Mouse (Mus musculus): ENCODE data around the gene Prrx1. TPM values are rescaled to one million over a fixed set of nuclear protein-coding genes. Genes with fewer than 3 reads are reported as not detected.

The Prrx1 gene
- polyA plus RNA-seq, 1 experiment from 2014 or later: 14.9 TPM

- Histone ChIP-seq H3K36me3 (ENCODE audit: control insufficient read depth, insufficient read depth) (no peaks in the 10 kb centered on the region), H3K27me3 (replicated peaks; ENCODE audit: control insufficient read depth, insufficient read depth, low read length) (peaks cover 80% of the 10 kb centered on the region), H3K4me2 (replicated peaks; ENCODE audit: low read depth) (peak overlapping the region; percentile 80), H3K4me3 (ENCODE audit: low read depth, low read length) (peak overlapping the region; percentile 42), H3K9ac (ENCODE audit: low read depth, low read length) (no peak overlapping the region), H3K9me3 (ENCODE audit: control insufficient read depth) (no peaks in the 10 kb centered on the region), H3K27ac (ENCODE audit: low read depth, low read length) (no peak overlapping the region), H3K4me1 (replicated peaks; ENCODE audit: control insufficient read depth, insufficient read depth, low read length) (no peaks in the 10 kb centered on the region)
- TF ChIP-seq CTCF (IDR thresholded peaks at IDR 0.05; ENCODE audit: low read depth): no peak
- 1% methylated on average over 21 of the region's 21 CpGs for WGBS
- ATAC-seq: no peak
These were observed 613 bp upstream of the Prrx1 start for GRCm38 (mm10) chr1:163313921-163314725.

DNA sequence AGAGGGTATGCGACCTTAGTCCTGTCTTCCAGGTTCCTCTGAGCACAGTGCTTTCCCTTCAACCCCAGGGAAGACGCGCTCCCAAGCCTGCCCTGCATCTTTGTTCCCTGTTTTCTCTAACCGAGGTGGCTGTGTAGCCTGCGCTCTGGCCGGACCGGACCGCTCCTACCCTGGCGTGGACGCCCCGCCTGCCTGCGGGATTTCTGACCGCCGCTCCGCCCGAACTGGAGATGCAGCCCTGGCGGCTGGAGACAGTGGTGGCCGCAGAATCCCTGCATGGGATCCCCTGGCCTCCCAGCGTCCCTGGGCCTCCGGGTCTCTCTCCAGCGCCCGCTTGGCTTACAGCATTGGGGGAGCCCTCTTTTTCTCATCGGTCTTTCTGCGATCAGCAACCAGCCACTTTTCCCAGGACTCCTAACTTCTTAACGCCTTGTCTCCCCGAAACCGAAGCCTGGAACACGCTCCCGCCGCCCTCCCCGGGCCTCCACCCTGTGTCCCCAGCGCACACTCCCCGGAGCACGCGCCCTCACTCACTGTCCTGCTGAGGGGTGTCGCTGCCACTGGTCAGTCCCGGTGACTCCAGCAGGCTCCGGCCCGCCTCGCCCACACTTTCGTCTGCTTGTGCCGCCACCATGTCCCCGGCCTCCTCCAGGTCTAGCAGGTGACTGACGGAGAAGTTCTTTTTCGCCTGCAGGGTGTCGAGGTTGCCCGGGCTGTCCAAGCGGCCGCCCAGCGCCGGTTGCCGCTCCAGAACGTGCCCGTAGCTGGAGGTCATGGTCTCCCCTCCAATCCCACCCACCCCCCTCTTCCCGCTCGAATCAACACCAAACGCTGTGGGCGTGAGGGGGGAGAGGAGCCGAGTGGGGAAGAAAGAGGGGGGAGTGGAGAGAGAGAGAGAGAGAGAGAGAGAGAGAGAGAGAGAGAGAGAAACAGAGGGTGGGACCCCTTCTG is 1.4 kb downstream of the Prrx1 start:
- ATAC-seq: peak; percentile 49
- H3K4me2 ChIP-seq (replicated peaks; ENCODE audit: low read depth): peak overlapping the region; percentile 80
- no peaks in the 10 kb centered on the region for H3K9me3 ChIP-seq (ENCODE audit: control insufficient read depth)
- H3K27me3 ChIP-seq (replicated peaks; ENCODE audit: control insufficient read depth, insufficient read depth, low read length): peaks cover 93% of the 10 kb centered on the region
- no peak overlapping the region for H3K27ac ChIP-seq (ENCODE audit: low read depth, low read length)
- H3K4me3 ChIP-seq (ENCODE audit: low read depth, low read length): peak overlapping the region; percentile 42
- TF ChIP-seq CTCF (IDR thresholded peaks at IDR 0.05; ENCODE audit: low read depth): 0 out of 2 replicates have a peak, but pooled peaks have one; percentile 8
- H3K9ac ChIP-seq (ENCODE audit: low read depth, low read length): peak overlapping the region; percentile 23; the same call in 1 of the 2 replicates
- H3K4me1 ChIP-seq (replicated peaks; ENCODE audit: control insufficient read depth, insufficient read depth, low read length): no peaks in the 10 kb centered on the region
- under 1% methylated on average over 57 of the region's 59 CpGs for WGBS
- no peaks in the 10 kb centered on the region for H3K36me3 ChIP-seq (ENCODE audit: control insufficient read depth, insufficient read depth)

DNA sequence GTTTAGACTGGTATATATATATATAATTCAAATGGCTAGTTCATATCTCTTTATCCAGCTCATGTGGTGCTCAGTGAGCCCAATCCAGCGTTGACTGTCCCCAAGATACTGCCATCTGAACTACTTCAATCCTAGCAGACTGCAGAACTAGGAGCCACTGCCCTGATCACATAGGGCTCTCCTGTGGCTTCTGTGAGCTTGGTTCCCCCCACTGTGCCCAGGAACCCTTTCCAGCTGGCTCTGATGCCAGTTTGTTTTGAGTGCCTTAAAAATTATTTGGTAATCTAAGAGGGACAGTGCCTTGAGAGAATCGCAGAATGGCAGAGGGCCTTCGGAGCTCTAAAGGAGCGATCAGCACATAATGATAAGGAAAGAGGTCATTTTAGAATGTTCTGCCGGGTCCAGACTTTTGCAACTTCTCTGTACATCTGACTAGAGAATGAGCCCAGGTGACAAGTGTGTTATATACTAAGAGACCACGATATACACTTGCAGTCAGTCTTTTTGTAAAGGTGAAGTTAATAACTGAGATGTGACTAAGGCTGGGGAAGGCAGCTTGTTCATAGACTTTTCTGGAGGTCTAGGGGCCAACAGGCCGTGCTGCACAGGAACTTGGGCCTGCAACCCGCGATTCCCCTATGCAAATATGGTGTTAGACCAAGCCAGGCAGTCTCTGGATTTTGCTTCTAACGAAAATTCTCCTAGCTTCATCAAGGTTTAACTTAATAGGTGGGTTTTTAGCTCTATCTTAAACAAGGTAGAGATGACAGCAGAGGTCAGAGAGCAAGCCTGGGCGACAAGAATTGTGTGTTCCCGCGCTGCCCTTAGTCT is 2.3 kb downstream of the Prrx1 start:
- WGBS: 24% methylated on average over 13 of the region's 13 CpGs
- TF ChIP-seq CTCF (IDR thresholded peaks at IDR 0.05; ENCODE audit: low read depth): no peak
- H3K27me3 ChIP-seq (replicated peaks; ENCODE audit: control insufficient read depth, insufficient read depth, low read length): peaks cover 95% of the 10 kb centered on the region
- H3K9me3 ChIP-seq (ENCODE audit: control insufficient read depth): no peaks in the 10 kb centered on the region
- peak overlapping the region; percentile 42 for H3K4me3 ChIP-seq (ENCODE audit: low read depth, low read length)
- no peak overlapping the region for H3K27ac ChIP-seq (ENCODE audit: low read depth, low read length)
- peak overlapping the region; percentile 80 for H3K4me2 ChIP-seq (replicated peaks; ENCODE audit: low read depth)
- ATAC-seq: no peak
- no peaks in the 10 kb centered on the region for H3K36me3 ChIP-seq (ENCODE audit: control insufficient read depth, insufficient read depth)
- H3K9ac ChIP-seq (ENCODE audit: low read depth, low read length): peak overlapping the region; percentile 23; the same call in 1 of the 2 replicates
- H3K4me1 ChIP-seq (replicated peaks; ENCODE audit: control insufficient read depth, insufficient read depth, low read length): no peaks in the 10 kb centered on the region

DNA sequence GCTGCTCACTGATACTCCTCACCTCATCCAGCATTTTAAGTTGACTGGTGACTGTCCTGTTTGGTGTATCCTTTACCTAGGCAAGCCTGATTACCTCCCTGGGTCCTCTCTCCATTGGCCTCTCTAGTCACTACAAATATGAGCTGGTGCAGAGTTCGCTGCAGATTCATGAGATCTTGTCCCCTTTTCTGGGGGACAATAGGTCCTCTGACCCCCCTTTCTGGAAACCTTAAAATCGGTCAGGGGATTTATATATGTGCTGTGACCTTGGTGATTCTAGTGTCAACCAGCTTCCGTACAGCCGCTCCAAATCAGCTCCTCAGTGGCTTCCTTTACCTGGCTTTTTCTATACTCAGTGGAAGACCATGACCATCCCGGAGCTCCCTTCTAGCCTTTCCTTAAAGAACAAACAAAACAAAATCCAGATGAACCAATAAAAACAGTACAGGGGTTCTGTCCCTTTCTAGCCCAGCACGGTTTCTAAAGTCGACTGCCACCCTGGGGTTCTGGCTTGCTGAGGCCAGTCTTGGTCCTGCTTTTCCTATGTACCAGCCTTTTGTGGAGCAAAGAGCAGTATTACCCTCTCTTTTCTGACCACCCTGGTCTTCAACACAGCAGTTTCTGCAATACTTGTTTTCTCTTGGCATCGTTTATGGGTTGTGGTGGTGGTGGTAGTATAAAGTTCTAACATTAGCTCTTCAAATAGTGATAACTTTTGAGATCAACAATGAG is 3.3 kb downstream of the Prrx1 start:
- H3K36me3 ChIP-seq (ENCODE audit: control insufficient read depth, insufficient read depth): no peaks in the 10 kb centered on the region
- no peaks in the 10 kb centered on the region for H3K9me3 ChIP-seq (ENCODE audit: control insufficient read depth)
- H3K4me2 ChIP-seq (replicated peaks; ENCODE audit: low read depth): no peak overlapping the region
- no peak for TF ChIP-seq CTCF (IDR thresholded peaks at IDR 0.05; ENCODE audit: low read depth)
- H3K4me3 ChIP-seq (ENCODE audit: low read depth, low read length): no peak overlapping the region
- WGBS: 17% methylated on average over 8 of the region's 8 CpGs
- no peak overlapping the region for H3K9ac ChIP-seq (ENCODE audit: low read depth, low read length)
- no peaks in the 10 kb centered on the region for H3K4me1 ChIP-seq (replicated peaks; ENCODE audit: control insufficient read depth, insufficient read depth, low read length)
- peaks cover 87% of the 10 kb centered on the region for H3K27me3 ChIP-seq (replicated peaks; ENCODE audit: control insufficient read depth, insufficient read depth, low read length)
- ATAC-seq: no peak
- H3K27ac ChIP-seq (ENCODE audit: low read depth, low read length): no peak overlapping the region

- no peak overlapping the region for H3K9ac ChIP-seq (ENCODE audit: low read depth, low read length)
- ATAC-seq: no peak
- no peak for TF ChIP-seq CTCF (IDR thresholded peaks at IDR 0.05; ENCODE audit: low read depth)
- no peak overlapping the region for H3K4me2 ChIP-seq (replicated peaks; ENCODE audit: low read depth)
- H3K4me1 ChIP-seq (replicated peaks; ENCODE audit: control insufficient read depth, insufficient read depth, low read length): no peaks in the 10 kb centered on the region
- no peak overlapping the region for H3K4me3 ChIP-seq (ENCODE audit: low read depth, low read length)
- no peaks in the 10 kb centered on the region for H3K9me3 ChIP-seq (ENCODE audit: control insufficient read depth)
- H3K27ac ChIP-seq (ENCODE audit: low read depth, low read length): no peak overlapping the region
- no peaks in the 10 kb centered on the region for H3K36me3 ChIP-seq (ENCODE audit: control insufficient read depth, insufficient read depth)
- 16% methylated on average over 2 of the region's 2 CpGs for WGBS
- peaks cover 80% of the 10 kb centered on the region for H3K27me3 ChIP-seq (replicated peaks; ENCODE audit: control insufficient read depth, insufficient read depth, low read length)
These were observed 4.0 kb downstream of the Prrx1 start for GRCm38 (mm10) chr1:163309466-163309865.

All from intestine, postnatal 0 days (tissue).